Mouse (Mus musculus): ENCODE data around the gene Tubg1.
A peak's percentile ranks its signal among the peaks of the same experiment; 100 is the strongest.
"Not testable (repeated sequence)": the region's sequence is repeated elsewhere in the genome, so short reads cannot be mapped to it uniquely, and the experiment has no call there.

Tubg1 gene

GRCm38 (mm10) chr11:101142215-101142967, 22.7 kb downstream of the Tubg1 start:
- DNase-seq, result no peak

- peak in 1 of 2 experiments; percentile 47 for DNase-seq
Measured at GRCm38 (mm10) chr11:101143338-101144225, 23.8 kb downstream of the Tubg1 start.

- peak in 1 of 2 experiments; percentile 51 for DNase-seq
Measured at GRCm38 (mm10) chr11:101146377-101146776, 26.6 kb downstream of the Tubg1 start.

- DNase-seq, result no peak
Measured at GRCm38 (mm10) chr11:101148751-101149150, 29.0 kb downstream of the Tubg1 start.

GRCm38 (mm10) chr11:101149178-101150105, 29.7 kb downstream of the Tubg1 start:
- no peak for DNase-seq

- DNase-seq, result no peak
Measured at GRCm38 (mm10) chr11:101151063-101151462, 31.3 kb downstream of the Tubg1 start.

GRCm38 (mm10) chr11:101152825-101153224, 33.1 kb downstream of the Tubg1 start:
- DNase-seq, result no peak

- no peak for DNase-seq
Measured at GRCm38 (mm10) chr11:101154648-101155047, 34.9 kb downstream of the Tubg1 start.

- no peak for DNase-seq
Measured at GRCm38 (mm10) chr11:101155151-101155550, 35.4 kb downstream of the Tubg1 start.

- peak; percentile 80 to 83 for DNase-seq
Measured at GRCm38 (mm10) chr11:101155728-101156371, 36.1 kb downstream of the Tubg1 start, which contains the start of gene Tubg2. Gene Tubg2 (plus strand): TSS chr11:101155907.

- DNase-seq, result not testable (repeated sequence)
Measured at GRCm38 (mm10) chr11:101160151-101160550, 40.4 kb downstream of the Tubg1 start.

GRCm38 (mm10) chr11:101160981-101161505, 41.3 kb downstream of the Tubg1 start:
- DNase-seq, result not testable (repeated sequence)

GRCm38 (mm10) chr11:101161551-101161950, 41.8 kb downstream of the Tubg1 start:
- no peak for DNase-seq

GRCm38 (mm10) chr11:101162301-101162700, 42.6 kb downstream of the Tubg1 start:
- DNase-seq, result no peak

- DNase-seq, result no peak
Measured at GRCm38 (mm10) chr11:101162772-101163171, 43.0 kb downstream of the Tubg1 start.

- DNase-seq, result peak in 1 of 2 experiments; percentile 33
Measured at GRCm38 (mm10) chr11:101163476-101164350, 44.0 kb downstream of the Tubg1 start.

- no peak for DNase-seq
Measured at GRCm38 (mm10) chr11:101164351-101164665, 44.6 kb downstream of the Tubg1 start.

- DNase-seq, result no peak
Measured at GRCm38 (mm10) chr11:101164677-101165580, 45.2 kb downstream of the Tubg1 start.

GRCm38 (mm10) chr11:101166357-101166756, 46.6 kb downstream of the Tubg1 start:
- DNase-seq, result no peak

All from cerebellum, postnatal 36 days (tissue).